Mouse (Mus musculus) forebrain, embryonic 14.5 days (tissue): Measurements from ENCODE around the gene Acp2. TPM values are rescaled to one million over a fixed set of nuclear protein-coding genes. Genes with fewer than 3 reads are reported as not detected.

Source experiments
- ATAC-seq: fragments of 200-750 bp; cut with Nextera tagmentation; 2 replicates; pipeline ENCODE4 v1.8.0; 2017; ENCODE audit warnings: mild to moderate bottlenecking, moderate library complexity
- DNase-seq: peaks from one replicate; pipeline ENCODE4 v3.0.0-alpha.2; 2015; ENCODE audit warnings: low spot score
- H3K27ac ChIP-seq: fragments of 300-500 bp; sonication (generic); 2 replicates; pipeline ENCODE4 v1.5.1; 2014; ENCODE audit warnings: low read depth, mild to moderate bottlenecking, control low read depth, low read length, moderate library complexity
- H3K27me3 ChIP-seq: fragments of 300-500 bp; sonication (generic); replicated peaks from 2 replicates; pipeline ENCODE4 v1.6.1; 2014; ENCODE audit warnings: low read length, control low read depth, mixed read lengths; ENCODE audit not compliant: control insufficient read depth, insufficient read depth
- H3K36me3 ChIP-seq: fragments of 300-500 bp; sonication (generic); 2 replicates; pipeline ENCODE4 v1.6.1; 2014; ENCODE audit warnings: low read length, control low read depth; ENCODE audit not compliant: control insufficient read depth, insufficient read depth
- H3K4me1 ChIP-seq: fragments of 300-500 bp; sonication (generic); 2 replicates; pipeline ENCODE4 v1.6.1; 2014; ENCODE audit warnings: antibody characterized with exemption, low read length, control low read depth; ENCODE audit not compliant: control insufficient read depth, insufficient read depth
- H3K4me2 ChIP-seq: fragments of 300-500 bp; sonication (generic); 2 replicates; pipeline ENCODE4 v1.6.1; 2014; ENCODE audit warnings: mild to moderate bottlenecking, control low read depth, low read length
- H3K4me3 ChIP-seq: fragments of 300-500 bp; sonication (generic); 2 replicates; pipeline ENCODE4 v1.5.1; 2014; ENCODE audit warnings: low read depth, low read length, control low read depth
- H3K9ac ChIP-seq: fragments of 300-500 bp; sonication (generic); 2 replicates; pipeline ENCODE4 v1.6.1; 2014; ENCODE audit warnings: mild to moderate bottlenecking, low read length, control low read depth, moderate library complexity
- H3K9me3 ChIP-seq: fragments of 300-500 bp; sonication (generic); replicated peaks from 2 replicates; pipeline ENCODE4 v1.6.1; 2016; ENCODE audit warnings: low read length, control low read depth, mixed read lengths; ENCODE audit not compliant: control insufficient read depth
- WGBS: fragments of 180-500 bp; shearing (Covaris S2); extraction: QIAGEN DNeasy Blood & Tissue Kit; methylation state at CpG from one replicate; pipeline ENCODE4 v1.1.7; 2014; 5-methylcytosine and 5-hydroxymethylcytosine counted together
- polyA plus RNA-seq: library from polyadenylated mRNA; unstranded; fragments of >200 nt; fragmentation: Nextera tagmentation; extraction: Ambion mirVana; gene quantifications from 2 replicates; pipeline ENCODE4 v1.2.1, GENCODE M21; 2014

Gene Acp2
- polyA plus RNA-seq, 1 experiment from 2014 or later = 41.2 TPM

DNA sequence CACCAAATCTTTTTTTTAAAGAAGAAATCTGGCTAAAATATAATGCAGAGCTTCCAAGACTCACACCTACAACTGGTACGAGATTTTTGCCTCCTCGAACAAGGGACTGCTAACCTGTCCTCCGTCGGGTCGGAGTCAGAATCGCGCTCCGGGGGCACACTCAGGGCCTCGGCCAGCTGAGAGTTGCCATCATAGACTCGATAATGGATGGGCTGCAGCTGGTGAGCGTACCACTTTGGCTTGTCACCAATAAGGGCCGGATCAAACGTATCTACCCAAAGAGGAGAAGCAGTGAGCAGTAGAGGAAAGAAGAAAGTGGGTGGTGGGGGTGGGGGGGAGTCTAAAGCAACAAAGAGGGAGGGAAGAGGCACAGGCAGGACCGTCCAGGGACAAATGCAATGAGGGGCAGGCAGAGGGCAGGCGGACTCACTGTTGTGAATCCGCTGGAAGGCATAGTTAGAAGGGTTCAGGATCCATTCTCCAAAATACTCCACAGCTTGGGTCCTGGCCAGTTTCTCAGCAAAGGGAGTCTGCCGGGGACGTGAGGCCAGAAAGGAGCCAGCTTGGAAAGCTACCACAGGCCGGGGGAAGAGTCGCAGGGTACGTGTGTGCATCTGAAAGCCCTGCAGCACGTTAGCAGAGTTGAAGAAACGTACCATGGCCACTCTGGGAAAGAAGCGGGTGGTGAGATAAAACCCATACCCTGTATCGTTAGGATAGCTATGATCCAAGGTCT is 32.9 kb upstream of the Acp2 start:
- Histone ChIP-seq H3K27me3 (no peaks in the 10 kb centered on the region), H3K4me2 (no peak overlapping the region), H3K27ac (no peak overlapping the region), H3K4me1 (no peaks in the 10 kb centered on the region), H3K4me3 (no peak overlapping the region), H3K9me3 (no peaks in the 10 kb centered on the region), H3K36me3 (peaks cover 87% of the 10 kb centered on the region), H3K9ac (no peak overlapping the region)
- DNase-seq (no peak), ATAC-seq (no peak)
- 89% methylated on average over 25 of the region's 25 CpGs for WGBS

DNA sequence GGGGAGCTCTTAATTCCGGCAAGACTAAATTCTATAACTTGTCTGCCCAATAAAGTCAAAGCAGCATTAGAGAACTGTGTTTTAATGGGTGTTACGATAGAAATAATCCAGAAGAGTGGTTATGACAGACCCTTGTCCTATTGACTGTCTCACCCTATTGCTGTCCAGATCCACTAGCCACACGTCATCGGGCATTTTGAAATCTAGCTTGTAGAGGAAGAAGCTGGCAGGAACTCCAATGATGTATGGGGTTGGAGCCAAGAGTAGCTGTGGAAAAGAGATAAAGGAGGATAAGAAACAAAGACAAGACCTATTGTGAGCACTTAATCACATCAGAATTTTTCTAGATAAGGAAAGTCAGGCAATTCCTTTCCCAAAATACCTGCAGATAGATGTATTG is 27.2 kb upstream of the Acp2 start:
- 93% methylated on average over 4 of the region's 4 CpGs for WGBS
- no peak overlapping the region for H3K4me2 ChIP-seq
- H3K9me3 ChIP-seq = no peaks in the 10 kb centered on the region
- peaks cover 2% of the 10 kb centered on the region; the same call in 1 of the 2 replicates for H3K4me1 ChIP-seq
- H3K9ac ChIP-seq = no peak overlapping the region
- ATAC-seq (no peak), DNase-seq (no peak)
- H3K27ac ChIP-seq = no peak overlapping the region
- no peaks in the 10 kb centered on the region for H3K27me3 ChIP-seq
- H3K36me3 ChIP-seq = peaks cover 63% of the 10 kb centered on the region
- no peak overlapping the region for H3K4me3 ChIP-seq

GRCm38 (mm10) chr2:91176234-91176633 is 26.5 kb upstream of the Acp2 start:
- H3K27me3 ChIP-seq = no peaks in the 10 kb centered on the region
- WGBS = 77% methylated on average over 6 of the region's 6 CpGs
- H3K9me3 ChIP-seq = no peaks in the 10 kb centered on the region
- H3K36me3 ChIP-seq = peaks cover 58% of the 10 kb centered on the region
- no peak overlapping the region for H3K27ac ChIP-seq
- H3K4me2 ChIP-seq = no peak overlapping the region
- peaks cover 8% of the 10 kb centered on the region for H3K4me1 ChIP-seq
- no peak for ATAC-seq
- DNase-seq = no peak
- H3K4me3 ChIP-seq = no peak overlapping the region
- H3K9ac ChIP-seq = no peak overlapping the region

- Histone ChIP-seq H3K4me1 (peaks cover 15% of the 10 kb centered on the region), H3K27ac (no peak overlapping the region), H3K27me3 (no peaks in the 10 kb centered on the region), H3K9ac (no peak overlapping the region), H3K9me3 (no peaks in the 10 kb centered on the region), H3K4me2 (no peak overlapping the region), H3K4me3 (no peak overlapping the region), H3K36me3 (peaks cover 27% of the 10 kb centered on the region)
- 44% methylated on average over 4 of the region's 4 CpGs for WGBS
- ATAC-seq (no peak), DNase-seq (no peak)
Observed at GRCm38 (mm10) chr2:91179825-91180224, 22.9 kb upstream of the Acp2 start.

- Histone ChIP-seq H3K27me3 (no peaks in the 10 kb centered on the region), H3K9ac (0 out of 2 replicates have a peak overlapping the region, but pooled peaks have one; percentile 4), H3K27ac (no peak overlapping the region), H3K4me2 (no peak overlapping the region), H3K36me3 (peaks cover 21% of the 10 kb centered on the region), H3K4me1 (peaks cover 15% of the 10 kb centered on the region), H3K4me3 (no peak overlapping the region), H3K9me3 (no peaks in the 10 kb centered on the region)
- ATAC-seq = no peak
- DNase-seq = no peak
- 73% methylated on average over 5 of the region's 5 CpGs for WGBS
Observed at GRCm38 (mm10) chr2:91180706-91181105, 22.0 kb upstream of the Acp2 start.

DNA sequence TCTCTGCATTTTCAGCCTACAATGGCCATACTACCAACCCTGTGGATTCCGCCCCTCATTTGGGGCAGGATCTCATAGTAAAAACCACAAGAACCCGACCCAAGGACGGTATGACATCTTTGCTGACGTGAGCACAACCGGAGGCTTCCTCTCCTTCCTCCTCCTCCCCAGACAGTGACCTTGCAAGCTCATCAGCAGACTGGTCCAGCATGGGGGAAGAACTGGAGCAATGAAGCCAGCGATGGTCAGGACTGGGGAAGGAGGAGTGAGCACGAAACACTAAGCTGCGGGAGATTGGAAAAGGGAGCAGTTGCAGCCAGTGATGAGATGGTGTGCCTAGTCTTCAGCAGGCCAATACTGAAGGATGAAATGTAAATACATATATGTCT is 20.7 kb upstream of the Acp2 start:
- Histone ChIP-seq H3K27ac (no peak overlapping the region), H3K9me3 (no peaks in the 10 kb centered on the region), H3K4me3 (peak overlapping the region; percentile 81), H3K4me2 (peak overlapping the region; percentile 92), H3K4me1 (peaks cover 15% of the 10 kb centered on the region), H3K36me3 (peaks cover 8% of the 10 kb centered on the region), H3K9ac (peak overlapping the region; percentile 84), H3K27me3 (no peaks in the 10 kb centered on the region)
- ATAC-seq = no peak
- WGBS = 12% methylated on average over 8 of the region's 8 CpGs
- no peak for DNase-seq

DNA sequence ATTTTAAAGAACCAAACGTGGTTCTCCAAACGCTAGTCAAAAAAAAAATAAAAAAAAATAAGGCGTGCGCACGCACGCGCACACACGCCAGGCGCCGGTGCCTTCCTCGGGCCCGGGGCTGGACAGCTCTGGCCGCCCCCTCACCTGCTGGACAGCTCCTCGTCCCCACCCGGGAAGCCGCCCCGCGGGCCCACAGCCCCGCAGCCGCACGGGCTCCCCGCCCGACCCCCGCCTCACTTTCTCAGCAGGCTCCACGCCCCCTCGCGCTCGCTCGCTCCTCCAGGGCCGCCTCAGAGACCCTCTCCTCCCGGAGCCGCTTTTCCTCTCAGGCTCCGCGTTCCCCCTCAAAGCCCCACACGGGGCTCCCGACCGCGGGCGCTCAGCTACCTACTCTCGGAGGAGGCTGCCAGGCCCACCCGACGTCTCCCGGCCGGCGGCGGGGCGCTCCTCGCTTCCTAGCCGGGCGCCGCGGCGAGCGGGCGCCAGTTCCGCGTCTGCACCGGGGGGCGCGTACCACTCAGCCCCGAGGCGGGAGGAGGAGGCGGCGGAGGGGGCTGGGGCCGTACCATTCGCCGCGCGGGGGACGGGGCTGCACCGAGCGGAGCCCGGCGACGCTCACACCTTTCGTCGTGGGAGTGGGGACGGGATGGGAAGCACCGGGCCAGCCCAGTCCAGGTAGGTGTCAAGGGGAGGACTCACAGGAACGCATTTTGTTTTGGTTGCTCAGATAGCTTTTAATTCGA is 20.1 kb upstream of the Acp2 start:
- H3K4me3 ChIP-seq = peak overlapping the region; percentile 81
- H3K4me2 ChIP-seq = peak overlapping the region; percentile 92
- ATAC-seq (peak; percentile 97), DNase-seq (peak; percentile 93)
- H3K27me3 ChIP-seq = no peaks in the 10 kb centered on the region
- no peaks in the 10 kb centered on the region for H3K9me3 ChIP-seq
- H3K4me1 ChIP-seq = peaks cover 15% of the 10 kb centered on the region
- peaks cover 5% of the 10 kb centered on the region for H3K36me3 ChIP-seq
- H3K27ac ChIP-seq = peak overlapping the region; percentile 90
- 1% methylated on average over 63 of the region's 81 CpGs for WGBS
- peak overlapping the region; percentile 84 for H3K9ac ChIP-seq

DNA sequence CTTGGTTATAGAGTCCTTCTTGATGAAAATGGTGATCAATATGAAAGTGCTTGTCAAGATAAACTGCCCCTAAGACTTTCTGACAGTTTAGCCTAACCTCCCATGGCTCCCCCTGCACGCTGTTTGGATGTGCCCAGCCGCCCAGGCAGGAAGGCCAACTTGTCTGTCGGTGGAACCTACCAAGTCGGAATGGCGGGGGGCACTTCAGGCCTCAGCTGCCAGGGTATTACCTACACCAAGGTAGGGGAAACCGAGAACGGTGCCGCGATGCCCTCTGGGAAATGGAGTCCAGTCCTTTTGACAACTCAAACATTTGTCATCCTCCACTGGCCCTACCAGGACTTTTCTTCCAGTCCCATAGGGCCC is 19.6 kb upstream of the Acp2 start:
- peaks cover 15% of the 10 kb centered on the region for H3K4me1 ChIP-seq
- ATAC-seq (peak; percentile 96), DNase-seq (peak; percentile 98)
- under 1% methylated on average over 9 of the region's 9 CpGs for WGBS
- H3K27me3 ChIP-seq = no peaks in the 10 kb centered on the region
- no peaks in the 10 kb centered on the region for H3K36me3 ChIP-seq
- no peaks in the 10 kb centered on the region for H3K9me3 ChIP-seq
- H3K4me3 ChIP-seq = peak overlapping the region; percentile 81
- peak overlapping the region; percentile 90 for H3K27ac ChIP-seq
- H3K9ac ChIP-seq = peak overlapping the region; percentile 84
- peak overlapping the region; percentile 92 for H3K4me2 ChIP-seq
